Mouse (Mus musculus) adrenal gland, adult 8-10 months (tissue): ENCODE measurements around the gene Ugt2b5. TPM values are rescaled to one million over a fixed set of nuclear protein-coding genes. Genes with fewer than 3 reads are reported as not detected.
"Not testable (repeated sequence)": the region's sequence is repeated elsewhere in the genome, so short reads cannot be mapped to it uniquely, and the experiment has no call there.

ENCODE experiments used
- DNase-seq: peaks from one replicate; pipeline ENCODE4 v3.0.0; 2022
- total RNA-seq, 4 experiments: library from RNA; stranded (reverse); gene quantifications; 2 replicates each; pipeline ENCODE4 v1.2.4; 2022

Gene Ugt2b5
- under 1 TPM in 2 of 4 experiments, not detected in 2; 0.12 to 0.65 TPM for total RNA-seq

GRCm38 (mm10) chr5:87140196-87140595 lies at the start of gene Ugt2b5:
Gene Ugt2b5, minus strand, starts transcription at chr5:87140318.
- not testable (repeated sequence) for DNase-seq

GRCm38 (mm10) chr5:87175780-87176179 lies 35.7 kb upstream of the Ugt2b5 start:
- not testable (repeated sequence) for DNase-seq

- no peak for DNase-seq
Observed at GRCm38 (mm10) chr5:87174671-87175070, 34.6 kb upstream of the Ugt2b5 start.

- peak; percentile 2 for DNase-seq
Observed at GRCm38 (mm10) chr5:87147741-87148454, 7.8 kb upstream of the Ugt2b5 start.

- DNase-seq: no peak
Observed at GRCm38 (mm10) chr5:87142865-87143456, 2.8 kb upstream of the Ugt2b5 start.

- DNase-seq: not testable (repeated sequence)
Observed at GRCm38 (mm10) chr5:87103697-87104096, 36.4 kb downstream of the Ugt2b5 start.

GRCm38 (mm10) chr5:87092346-87093027 lies 47.6 kb downstream of the Ugt2b5 start, which contains the start of gene Ugt2b36:
Gene Ugt2b36, minus strand, starts transcription at chr5:87092555.
- no peak for DNase-seq

- no peak for DNase-seq
Observed at GRCm38 (mm10) chr5:87091111-87091510, 49.0 kb downstream of the Ugt2b5 start.

- DNase-seq: no peak
Observed at GRCm38 (mm10) chr5:87089264-87089663, 50.9 kb downstream of the Ugt2b5 start.

GRCm38 (mm10) chr5:87086269-87086668 lies 53.8 kb downstream of the Ugt2b5 start:
- no peak for DNase-seq

Other genes starting within 250 kb of the Ugt2b5 start
- gene Ugt2b34, start 233.4 kb downstream of the Ugt2b5 start, total RNA-seq: not detected
- gene Ugt2b1, start 213.8 kb downstream of the Ugt2b5 start, total RNA-seq: under 1 TPM in 1 of 4 experiments, not detected in 3; 0.10 TPM
- under 1 TPM in 1 of 4 experiments, not detected in 3; 0.08 TPM for gene Ugt2b35, start 139.5 kb downstream of the Ugt2b5 start, total RNA-seq
- under 1 TPM in 2 of 4 experiments, not detected in 2; 0.23 to 0.59 TPM for gene Ugt2b36, start 47.8 kb downstream of the Ugt2b5 start, total RNA-seq
- gene Ugt2b37, start 114.5 kb upstream of the Ugt2b5 start, total RNA-seq: not detected
- gene Ugt2a3, start 196.9 kb upstream of the Ugt2b5 start, total RNA-seq: not detected